Mouse (Mus musculus): ENCODE data around the gene Kars.

DNA sequence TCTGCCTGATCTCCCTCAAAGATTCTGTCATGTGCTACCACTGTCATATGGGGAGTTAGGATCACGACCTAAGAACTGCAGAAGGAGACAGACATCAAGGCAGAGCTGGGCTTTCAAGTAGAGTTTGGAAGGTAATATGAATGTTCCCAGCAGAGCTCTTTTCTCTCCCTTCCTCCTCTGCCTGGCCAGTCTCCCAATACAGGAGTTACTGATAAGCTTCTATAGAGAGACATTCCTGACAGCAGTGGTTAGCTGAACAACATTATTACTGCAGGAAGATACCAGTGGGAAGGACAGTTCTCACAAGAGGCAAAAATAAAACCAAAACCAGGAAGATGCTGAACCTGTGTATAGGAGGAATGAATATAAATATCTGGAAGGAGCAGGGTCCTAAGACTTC is 48.5 kb downstream of the Kars start:
- TF ChIP-seq TBP (IDR thresholded peaks at IDR 0.05; ENCODE audit: low read depth, low read length) (no peak), MEF2A (IDR thresholded peaks at IDR 0.05; ENCODE audit: extremely low read depth, insufficient replicate concordance, low read depth, low read length, poor library complexity, severe bottlenecking) (no peak), CTCF (IDR thresholded peaks at IDR 0.05 in 2 of 3, conservative IDR thresholded peaks at IDR 0.05 in 1 of 3; ENCODE audit: control insufficient read depth in 1 of 3, insufficient read depth in 1 of 3, low read depth in 2 of 3, low read length in 3 of 3, poor library complexity in 1 of 3, severe bottlenecking in 1 of 3) (no peak), POLR2A (IDR thresholded peaks at IDR 0.05; ENCODE audit: control insufficient read depth in 1 of 2, insufficient read depth in 1 of 2, low read depth in 1 of 2, low read length in 2 of 2, poor library complexity in 1 of 2) (no peak)
